Mouse (Mus musculus) small intestine, adult 2 months (tissue): ENCODE measurements around the gene Cdk14.

Source experiments
- CTCF ChIP-seq: fragments of 200-500 bp; IDR thresholded peaks from 2 replicates; pipeline ENCODE4 v1.5.1; 2012; ENCODE audit warnings: low read depth, mild to moderate bottlenecking, control low read depth, inconsistent platforms, low read length, moderate library complexity, mixed read lengths; ENCODE audit not compliant: insufficient replicate concordance, insufficient read length; ENCODE audit errors: extremely low read depth
- POLR2A ChIP-seq: fragments of 200-500 bp; IDR thresholded peaks from 2 replicates; pipeline ENCODE4 v1.6.1; 2012; ENCODE audit warnings: low read depth, mild to moderate bottlenecking, control low read depth, inconsistent platforms, low read length, moderate library complexity

DNA sequence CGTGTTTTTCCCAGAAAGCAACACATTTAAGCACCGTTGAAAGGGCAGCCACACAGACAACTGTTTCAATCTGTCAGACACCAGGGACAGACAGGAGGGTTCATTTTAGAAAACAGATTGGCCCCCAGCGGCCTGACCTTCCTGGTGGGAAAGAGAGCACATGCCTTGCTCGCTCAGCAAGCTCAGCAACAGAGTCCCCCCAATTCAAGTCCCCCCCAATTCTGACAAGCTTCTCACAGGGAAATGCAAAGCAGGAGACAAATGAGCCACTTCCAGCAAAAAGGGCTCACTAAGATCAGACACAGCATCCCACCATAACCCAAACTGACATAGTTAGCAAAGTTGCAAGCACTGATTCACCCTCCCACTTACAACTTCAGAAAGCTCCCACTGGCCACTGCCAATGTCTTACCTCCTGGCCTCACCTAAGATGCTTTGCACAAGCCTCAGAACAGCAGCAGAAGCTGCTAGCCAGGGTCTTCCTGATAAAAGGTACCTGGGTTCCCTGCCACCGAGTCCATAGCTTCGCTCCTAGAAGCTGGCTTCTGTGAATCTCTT, 551.5 kb downstream of the Cdk14 start:
- TF ChIP-seq POLR2A (no peak), CTCF (no peak)
